Mouse (Mus musculus): ENCODE data around the gene Tnnt2. TPM values are rescaled to one million over a fixed set of nuclear protein-coding genes. Genes with fewer than 3 reads are reported as not detected.

The Tnnt2 gene
- polyA plus RNA-seq, 1 experiment from 2014 or later: 48.4 TPM

- no peak for ATAC-seq (ENCODE audit: insufficient read depth, low FRiP score)
- Histone ChIP-seq H3K4me2 (ENCODE audit: low read depth, low read length) (no peak overlapping the region), H3K9ac (ENCODE audit: low read length) (no peak overlapping the region), H3K36me3 (ENCODE audit: control insufficient read depth, insufficient read depth, low read length) (no peaks in the 10 kb centered on the region), H3K9me3 (replicated peaks; ENCODE audit: control insufficient read depth, low read length) (no peaks in the 10 kb centered on the region), H3K27ac (ENCODE audit: low read length) (no peak overlapping the region), H3K27me3 (ENCODE audit: control insufficient read depth, insufficient read depth, low read length) (no peaks in the 10 kb centered on the region), H3K4me1 (ENCODE audit: control insufficient read depth, insufficient read depth, low read length) (0 out of 2 replicates have a peak, but pooled peaks cover 4% of the 10 kb centered on the region), H3K4me3 (replicated peaks; ENCODE audit: low read length) (no peak overlapping the region)
- WGBS: 83% methylated on average over 7 of the region's 7 CpGs
These were observed 22.4 kb downstream of the Tnnt2 start for GRCm38 (mm10) chr1:135858533-135858932.

GRCm38 (mm10) chr1:135861091-135861490, 24.9 kb downstream of the Tnnt2 start:
- ATAC-seq (ENCODE audit: insufficient read depth, low FRiP score): no peak
- Histone ChIP-seq H3K9me3 (replicated peaks; ENCODE audit: control insufficient read depth, low read length) (no peaks in the 10 kb centered on the region), H3K27ac (ENCODE audit: low read length) (no peak overlapping the region), H3K36me3 (ENCODE audit: control insufficient read depth, insufficient read depth, low read length) (no peaks in the 10 kb centered on the region), H3K27me3 (ENCODE audit: control insufficient read depth, insufficient read depth, low read length) (no peaks in the 10 kb centered on the region), H3K9ac (ENCODE audit: low read length) (no peak overlapping the region), H3K4me2 (ENCODE audit: low read depth, low read length) (no peak overlapping the region), H3K4me3 (replicated peaks; ENCODE audit: low read length) (no peak overlapping the region), H3K4me1 (ENCODE audit: control insufficient read depth, insufficient read depth, low read length) (0 out of 2 replicates have a peak, but pooled peaks cover 4% of the 10 kb centered on the region)
- 73% methylated on average over 5 of the region's 5 CpGs for WGBS

- Histone ChIP-seq H3K4me1 (ENCODE audit: control insufficient read depth, insufficient read depth, low read length) (no peaks in the 10 kb centered on the region), H3K27ac (ENCODE audit: low read length) (no peak overlapping the region; the same call in 1 of the 2 replicates), H3K9me3 (replicated peaks; ENCODE audit: control insufficient read depth, low read length) (no peaks in the 10 kb centered on the region), H3K9ac (ENCODE audit: low read length) (no peak overlapping the region), H3K36me3 (ENCODE audit: control insufficient read depth, insufficient read depth, low read length) (no peaks in the 10 kb centered on the region), H3K4me2 (ENCODE audit: low read depth, low read length) (no peak overlapping the region), H3K27me3 (ENCODE audit: control insufficient read depth, insufficient read depth, low read length) (no peaks in the 10 kb centered on the region), H3K4me3 (replicated peaks; ENCODE audit: low read length) (no peak overlapping the region)
- WGBS: 58% methylated on average over 9 of the region's 9 CpGs
- no peak for ATAC-seq (ENCODE audit: insufficient read depth, low FRiP score)
These were observed 25.9 kb downstream of the Tnnt2 start for GRCm38 (mm10) chr1:135861980-135862552.

GRCm38 (mm10) chr1:135862561-135862960, 26.4 kb downstream of the Tnnt2 start:
- no peaks in the 10 kb centered on the region for H3K27me3 ChIP-seq (ENCODE audit: control insufficient read depth, insufficient read depth, low read length)
- H3K27ac ChIP-seq (ENCODE audit: low read length): no peak overlapping the region
- 71% methylated on average over 5 of the region's 5 CpGs for WGBS
- no peak overlapping the region for H3K9ac ChIP-seq (ENCODE audit: low read length)
- ATAC-seq (ENCODE audit: insufficient read depth, low FRiP score): no peak
- H3K9me3 ChIP-seq (replicated peaks; ENCODE audit: control insufficient read depth, low read length): no peaks in the 10 kb centered on the region
- no peak overlapping the region for H3K4me3 ChIP-seq (replicated peaks; ENCODE audit: low read length)
- H3K4me1 ChIP-seq (ENCODE audit: control insufficient read depth, insufficient read depth, low read length): no peaks in the 10 kb centered on the region
- no peak overlapping the region for H3K4me2 ChIP-seq (ENCODE audit: low read depth, low read length)
- H3K36me3 ChIP-seq (ENCODE audit: control insufficient read depth, insufficient read depth, low read length): no peaks in the 10 kb centered on the region

- Histone ChIP-seq H3K9me3 (replicated peaks; ENCODE audit: control insufficient read depth, low read length) (no peaks in the 10 kb centered on the region), H3K27me3 (ENCODE audit: control insufficient read depth, insufficient read depth, low read length) (no peaks in the 10 kb centered on the region), H3K9ac (ENCODE audit: low read length) (no peak overlapping the region), H3K4me1 (ENCODE audit: control insufficient read depth, insufficient read depth, low read length) (no peaks in the 10 kb centered on the region), H3K4me2 (ENCODE audit: low read depth, low read length) (no peak overlapping the region), H3K4me3 (replicated peaks; ENCODE audit: low read length) (no peak overlapping the region), H3K36me3 (ENCODE audit: control insufficient read depth, insufficient read depth, low read length) (no peaks in the 10 kb centered on the region), H3K27ac (ENCODE audit: low read length) (no peak overlapping the region)
- 66% methylated on average over 9 of the region's 9 CpGs for WGBS
- no peak for ATAC-seq (ENCODE audit: insufficient read depth, low FRiP score)
These were observed 27.7 kb downstream of the Tnnt2 start for GRCm38 (mm10) chr1:135863786-135864335.

- H3K9me3 ChIP-seq (replicated peaks; ENCODE audit: control insufficient read depth, low read length): no peaks in the 10 kb centered on the region
- ATAC-seq (ENCODE audit: insufficient read depth, low FRiP score): no peak
- WGBS: 79% methylated on average over 6 of the region's 6 CpGs
These were observed 28.7 kb downstream of the Tnnt2 start for GRCm38 (mm10) chr1:135864830-135865229.

GRCm38 (mm10) chr1:135865518-135866194, 29.5 kb downstream of the Tnnt2 start:
- Histone ChIP-seq H3K4me2 (ENCODE audit: low read depth, low read length) (no peak overlapping the region), H3K4me3 (replicated peaks; ENCODE audit: low read length) (no peak overlapping the region), H3K27ac (ENCODE audit: low read length) (no peak overlapping the region), H3K4me1 (ENCODE audit: control insufficient read depth, insufficient read depth, low read length) (no peaks in the 10 kb centered on the region), H3K27me3 (ENCODE audit: control insufficient read depth, insufficient read depth, low read length) (no peaks in the 10 kb centered on the region), H3K9me3 (replicated peaks; ENCODE audit: control insufficient read depth, low read length) (no peaks in the 10 kb centered on the region), H3K9ac (ENCODE audit: low read length) (no peak overlapping the region), H3K36me3 (ENCODE audit: control insufficient read depth, insufficient read depth, low read length) (no peaks in the 10 kb centered on the region)
- peak; percentile 63; the same call in 1 of the 2 replicates for ATAC-seq (ENCODE audit: insufficient read depth, low FRiP score)
- 41% methylated on average over 19 of the region's 19 CpGs for WGBS

More at GRCm38 (mm10) chr1:135864830-135865229, 28.7 kb downstream of the Tnnt2 start:
- no peak overlapping the region for H3K27ac ChIP-seq (ENCODE audit: low read length)
- H3K36me3 ChIP-seq (ENCODE audit: control insufficient read depth, insufficient read depth, low read length): no peaks in the 10 kb centered on the region
- no peaks in the 10 kb centered on the region for H3K4me1 ChIP-seq (ENCODE audit: control insufficient read depth, insufficient read depth, low read length)
- H3K4me2 ChIP-seq (ENCODE audit: low read depth, low read length): no peak overlapping the region
- H3K27me3 ChIP-seq (ENCODE audit: control insufficient read depth, insufficient read depth, low read length): no peaks in the 10 kb centered on the region
- no peak overlapping the region for H3K4me3 ChIP-seq (replicated peaks; ENCODE audit: low read length)
- H3K9ac ChIP-seq (ENCODE audit: low read length): no peak overlapping the region

GRCm38 (mm10) chr1:135868570-135868969, 32.4 kb downstream of the Tnnt2 start:
- Histone ChIP-seq H3K9ac (ENCODE audit: low read length) (no peak overlapping the region), H3K9me3 (replicated peaks; ENCODE audit: control insufficient read depth, low read length) (no peaks in the 10 kb centered on the region), H3K36me3 (ENCODE audit: control insufficient read depth, insufficient read depth, low read length) (no peaks in the 10 kb centered on the region), H3K27ac (ENCODE audit: low read length) (no peak overlapping the region), H3K4me3 (replicated peaks; ENCODE audit: low read length) (no peak overlapping the region), H3K27me3 (ENCODE audit: control insufficient read depth, insufficient read depth, low read length) (no peaks in the 10 kb centered on the region), H3K4me1 (ENCODE audit: control insufficient read depth, insufficient read depth, low read length) (no peaks in the 10 kb centered on the region), H3K4me2 (ENCODE audit: low read depth, low read length) (no peak overlapping the region)
- no peak for ATAC-seq (ENCODE audit: insufficient read depth, low FRiP score)
- WGBS: 89% methylated on average over 6 of the region's 6 CpGs

GRCm38 (mm10) chr1:135872991-135873390, 36.8 kb downstream of the Tnnt2 start:
- 81% methylated on average over 4 of the region's 4 CpGs for WGBS

More at GRCm38 (mm10) chr1:135872991-135873390, 36.8 kb downstream of the Tnnt2 start:
- H3K4me2 ChIP-seq (ENCODE audit: low read depth, low read length): no peak overlapping the region
- no peak overlapping the region for H3K27ac ChIP-seq (ENCODE audit: low read length)
- H3K9ac ChIP-seq (ENCODE audit: low read length): no peak overlapping the region
- ATAC-seq (ENCODE audit: insufficient read depth, low FRiP score): no peak
- H3K4me3 ChIP-seq (replicated peaks; ENCODE audit: low read length): no peak overlapping the region
- no peaks in the 10 kb centered on the region for H3K9me3 ChIP-seq (replicated peaks; ENCODE audit: control insufficient read depth, low read length)
- no peaks in the 10 kb centered on the region for H3K36me3 ChIP-seq (ENCODE audit: control insufficient read depth, insufficient read depth, low read length)
- no peaks in the 10 kb centered on the region for H3K4me1 ChIP-seq (ENCODE audit: control insufficient read depth, insufficient read depth, low read length)
- H3K27me3 ChIP-seq (ENCODE audit: control insufficient read depth, insufficient read depth, low read length): no peaks in the 10 kb centered on the region

All from stomach, embryonic 16.5 days (tissue).